Mouse (Mus musculus): Measurements from ENCODE around the gene Atg9a. TPM values are rescaled to one million over a fixed set of nuclear protein-coding genes. Genes with fewer than 3 reads are reported as not detected.

The Atg9a gene
- polyA plus RNA-seq, 1 experiment from 2014 or later, result 43.1 TPM

DNA sequence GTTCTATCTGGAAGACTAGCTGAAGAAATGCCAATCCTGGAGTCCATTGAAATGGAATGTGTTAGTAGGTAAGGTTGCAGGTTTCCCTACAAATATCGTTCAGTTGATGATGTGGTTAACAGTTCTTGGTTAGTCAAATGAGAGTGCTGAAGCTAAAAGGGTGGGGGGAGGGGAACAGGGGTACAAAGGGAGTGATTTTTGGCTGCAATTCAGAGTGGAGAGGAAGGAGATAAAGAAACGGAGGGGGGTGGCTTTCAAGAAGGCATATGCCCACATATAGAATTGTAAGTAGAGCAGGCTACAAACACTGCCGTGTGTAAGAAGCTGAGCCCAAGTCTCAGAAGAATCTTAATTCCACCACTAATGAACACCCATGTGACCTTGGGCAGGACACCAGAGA is 33.5 kb upstream of the Atg9a start:
- Histone ChIP-seq H3K27me3 (peaks cover 38% of the 10 kb centered on the region), H3K36me3 (no peaks in the 10 kb centered on the region), H3K4me1 (replicated peaks) (no peaks in the 10 kb centered on the region), H3K4me2 (replicated peaks) (no peak overlapping the region), H3K4me3 (replicated peaks) (no peak overlapping the region), H3K9ac (replicated peaks) (no peak overlapping the region), H3K9me3 (no peaks in the 10 kb centered on the region), H3K27ac (no peak overlapping the region)
- no peak for ATAC-seq
- WGBS, result 69% methylated on average over 3 of the region's 3 CpGs

- H3K9me3 ChIP-seq, result no peaks in the 10 kb centered on the region
- no peak for ATAC-seq
- 77% methylated on average over 6 of the region's 6 CpGs for WGBS
- no peak overlapping the region for H3K9ac ChIP-seq (replicated peaks)
- H3K4me3 ChIP-seq (replicated peaks), result no peak overlapping the region
- peaks cover 51% of the 10 kb centered on the region for H3K27me3 ChIP-seq
- H3K4me2 ChIP-seq (replicated peaks), result no peak overlapping the region
- H3K27ac ChIP-seq, result no peak overlapping the region
- no peaks in the 10 kb centered on the region for H3K36me3 ChIP-seq
- H3K4me1 ChIP-seq (replicated peaks), result peaks cover 13% of the 10 kb centered on the region
Observed at GRCm38 (mm10) chr1:75223532-75223931, 31.5 kb upstream of the Atg9a start.

DNA sequence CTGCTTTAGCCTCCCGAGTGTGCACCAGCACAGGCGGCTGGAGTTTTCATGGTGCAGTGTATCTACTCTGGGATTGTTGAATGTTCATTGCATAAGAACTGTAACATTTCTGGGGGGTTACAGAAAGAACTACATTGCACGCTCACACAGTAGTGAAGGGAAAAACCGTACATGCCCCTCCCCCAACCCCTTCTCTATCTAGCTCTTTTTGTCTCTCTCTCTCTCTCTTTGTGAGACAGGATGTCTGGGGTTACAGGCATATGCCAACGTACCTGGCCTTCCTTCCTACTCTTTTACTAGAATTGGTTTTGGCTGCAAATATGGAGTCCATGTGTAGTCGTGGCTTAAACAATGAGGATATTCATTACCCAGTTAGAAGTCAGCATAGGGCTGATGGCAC is 30.9 kb upstream of the Atg9a start:
- peaks cover 19% of the 10 kb centered on the region for H3K4me1 ChIP-seq (replicated peaks)
- H3K9me3 ChIP-seq, result no peaks in the 10 kb centered on the region
- no peak overlapping the region for H3K9ac ChIP-seq (replicated peaks)
- WGBS, result 83% methylated on average over 6 of the region's 6 CpGs
- ATAC-seq, result no peak
- H3K27me3 ChIP-seq, result peaks cover 57% of the 10 kb centered on the region
- no peak overlapping the region for H3K4me3 ChIP-seq (replicated peaks)
- no peak overlapping the region for H3K27ac ChIP-seq
- H3K4me2 ChIP-seq (replicated peaks), result no peak overlapping the region
- H3K36me3 ChIP-seq, result no peaks in the 10 kb centered on the region

DNA sequence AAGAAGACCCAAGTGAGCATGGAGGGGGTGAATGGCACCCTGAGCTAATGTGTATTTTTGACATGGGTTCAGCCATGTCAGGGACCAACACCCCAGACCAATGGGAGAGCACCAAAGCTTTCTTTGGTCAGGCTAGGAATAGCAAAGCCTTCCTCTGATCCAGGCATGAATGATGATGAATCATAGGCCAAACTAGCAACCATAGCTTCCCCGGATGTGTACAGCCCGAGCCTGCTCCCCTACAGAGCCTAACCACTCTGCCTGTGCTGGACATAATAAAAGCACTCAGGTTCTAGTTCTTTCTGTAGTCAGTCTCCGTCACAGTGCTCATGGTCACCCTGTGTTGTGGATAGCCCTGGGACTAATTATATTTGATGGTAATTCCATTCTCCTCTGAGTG is 29.5 kb upstream of the Atg9a start:
- H3K4me2 ChIP-seq (replicated peaks), result no peak overlapping the region
- H3K9ac ChIP-seq (replicated peaks), result no peak overlapping the region
- H3K36me3 ChIP-seq, result no peaks in the 10 kb centered on the region
- ATAC-seq, result no peak
- H3K27ac ChIP-seq, result no peak overlapping the region
- 82% methylated on average over 3 of the region's 3 CpGs for WGBS
- peaks cover 19% of the 10 kb centered on the region for H3K4me1 ChIP-seq (replicated peaks)
- H3K27me3 ChIP-seq, result peaks cover 71% of the 10 kb centered on the region
- H3K4me3 ChIP-seq (replicated peaks), result no peak overlapping the region
- H3K9me3 ChIP-seq, result no peaks in the 10 kb centered on the region

GRCm38 (mm10) chr1:75219531-75219930 is 27.5 kb upstream of the Atg9a start, which contains the start of gene Tuba4a:
TSS of gene Tuba4a (minus strand) at chr1:75219865.
- Histone ChIP-seq H3K27me3 (peaks cover 78% of the 10 kb centered on the region), H3K9me3 (no peaks in the 10 kb centered on the region), H3K36me3 (peaks cover 15% of the 10 kb centered on the region), H3K27ac (no peak within 1 kb of the TSS), H3K9ac (replicated peaks) (peak within 1 kb of the TSS; percentile 68), H3K4me1 (replicated peaks) (peaks cover 21% of the 10 kb centered on the region), H3K4me2 (replicated peaks) (peak within 1 kb of the TSS; percentile 95), H3K4me3 (replicated peaks) (peak within 1 kb of the TSS; percentile 56)
- under 1% methylated on average over 34 of the region's 34 CpGs for WGBS
- peak; percentile 73 for ATAC-seq

DNA sequence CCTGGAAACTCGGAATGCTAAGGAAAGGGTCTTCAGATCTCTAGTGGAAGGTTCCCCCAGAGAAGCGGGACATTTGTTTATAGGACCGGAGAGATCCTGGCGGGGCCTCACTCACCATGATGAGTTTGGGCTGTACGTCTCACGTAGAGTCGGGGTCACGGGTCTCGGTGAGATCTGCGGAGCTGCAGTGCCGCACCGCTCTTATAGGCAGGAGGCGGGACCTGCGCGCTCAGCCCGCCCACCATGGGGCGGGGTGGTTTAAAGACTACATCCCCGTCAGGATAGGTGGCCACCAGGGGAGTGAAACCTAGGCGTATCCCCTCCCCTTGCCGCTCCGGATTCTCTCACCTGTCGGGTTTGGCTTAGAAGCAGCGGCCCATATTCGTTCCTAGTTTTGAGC is 27.1 kb upstream of the Atg9a start:
- Histone ChIP-seq H3K4me1 (replicated peaks) (peaks cover 24% of the 10 kb centered on the region), H3K9ac (replicated peaks) (peak overlapping the region; percentile 68), H3K27me3 (peaks cover 78% of the 10 kb centered on the region), H3K4me3 (replicated peaks) (peak overlapping the region; percentile 56), H3K27ac (no peak overlapping the region), H3K9me3 (no peaks in the 10 kb centered on the region), H3K4me2 (replicated peaks) (peak overlapping the region; percentile 95), H3K36me3 (peaks cover 20% of the 10 kb centered on the region)
- under 1% methylated on average over 24 of the region's 24 CpGs for WGBS
- ATAC-seq, result peak; percentile 90

DNA sequence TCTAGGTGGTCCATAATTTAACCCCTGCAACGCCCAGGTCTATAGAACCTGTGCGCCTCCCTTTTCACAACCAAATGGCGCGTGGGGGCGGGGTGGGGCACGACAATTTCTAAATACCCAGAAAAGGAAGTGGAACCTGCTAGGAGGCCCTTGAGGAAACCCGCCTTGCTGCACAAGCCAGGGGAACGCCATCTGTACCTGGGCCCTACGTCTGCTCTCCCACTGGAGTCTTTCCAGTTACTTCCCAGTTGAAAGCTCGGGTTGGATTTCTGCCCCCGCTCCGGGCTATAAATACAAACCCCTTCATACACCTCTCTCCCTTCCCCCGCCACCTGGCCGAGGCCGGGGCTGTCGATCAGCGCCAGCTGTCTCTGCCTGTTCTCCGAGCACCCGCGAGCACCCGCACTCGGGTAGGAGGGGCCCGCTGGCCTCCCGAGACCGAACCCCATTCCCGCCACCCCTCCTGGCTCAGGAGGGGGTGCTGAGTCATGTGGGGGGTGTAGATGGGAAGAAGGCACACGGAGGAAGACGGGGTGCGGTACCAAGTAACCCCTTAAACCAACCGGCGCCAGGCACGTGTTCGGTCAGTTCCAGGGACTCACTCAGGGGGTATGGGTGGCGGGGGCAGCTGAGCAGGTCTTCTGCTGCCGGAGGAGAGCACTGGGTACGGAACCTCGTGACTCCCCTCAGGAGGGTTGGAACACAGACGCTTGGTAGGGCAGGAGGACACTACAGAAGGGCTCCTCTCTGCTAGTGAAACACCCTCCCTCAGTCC is 26.4 kb upstream of the Atg9a start:
- 3% methylated on average over 38 of the region's 38 CpGs for whole genome bisulfite sequencing
- peak; percentile 77 for ATAC-seq
- no peak overlapping the region for H3K27ac ChIP-seq
- H3K36me3 ChIP-seq, result peaks cover 27% of the 10 kb centered on the region
- peaks cover 78% of the 10 kb centered on the region for H3K27me3 ChIP-seq
- peak overlapping the region; percentile 56 for H3K4me3 ChIP-seq (replicated peaks)
- peak overlapping the region; percentile 95 for H3K4me2 ChIP-seq (replicated peaks)
- peaks cover 25% of the 10 kb centered on the region for H3K4me1 ChIP-seq (replicated peaks)
- no peaks in the 10 kb centered on the region for H3K9me3 ChIP-seq
- peak overlapping the region; percentile 68 for H3K9ac ChIP-seq (replicated peaks)

DNA sequence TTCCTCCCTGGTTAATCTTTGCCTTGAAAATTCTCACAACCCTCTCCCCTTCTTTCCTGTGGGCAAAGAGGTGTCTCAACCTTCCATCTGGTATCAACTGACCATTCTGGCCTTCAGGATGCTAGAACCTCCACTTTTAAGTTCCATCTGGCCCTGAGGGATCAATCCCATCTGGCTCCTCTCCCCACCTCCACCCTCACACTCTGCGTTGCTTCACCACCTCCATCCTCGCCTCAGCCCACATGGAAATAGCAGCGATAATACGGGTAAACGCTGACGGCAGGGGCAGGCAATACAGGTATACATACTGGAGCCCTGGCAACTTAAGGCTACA is 25.9 kb upstream of the Atg9a start:
- no peak for ATAC-seq
- peak overlapping the region; percentile 95; the same call in 1 of the 2 replicates for H3K4me2 ChIP-seq (replicated peaks)
- WGBS, result 7% methylated on average over 6 of the region's 6 CpGs
- peaks cover 32% of the 10 kb centered on the region for H3K36me3 ChIP-seq
- H3K4me3 ChIP-seq (replicated peaks), result peak overlapping the region; percentile 56; the same call in 1 of the 2 replicates
- peaks cover 30% of the 10 kb centered on the region for H3K4me1 ChIP-seq (replicated peaks)
- H3K27ac ChIP-seq, result no peak overlapping the region
- H3K9ac ChIP-seq (replicated peaks), result 0 out of 2 replicates have a peak overlapping the region, but pooled peaks have one; percentile 68
- peaks cover 73% of the 10 kb centered on the region for H3K27me3 ChIP-seq
- no peaks in the 10 kb centered on the region for H3K9me3 ChIP-seq

GRCm38 (mm10) chr1:75216797-75217585 is 25.0 kb upstream of the Atg9a start:
- Histone ChIP-seq H3K9ac (replicated peaks) (no peak overlapping the region), H3K4me1 (replicated peaks) (peaks cover 39% of the 10 kb centered on the region), H3K4me3 (replicated peaks) (no peak overlapping the region), H3K4me2 (replicated peaks) (no peak overlapping the region), H3K27ac (no peak overlapping the region), H3K36me3 (peaks cover 41% of the 10 kb centered on the region), H3K27me3 (peaks cover 64% of the 10 kb centered on the region), H3K9me3 (no peaks in the 10 kb centered on the region)
- no peak for ATAC-seq
- 85% methylated on average over 13 of the region's 13 CpGs for WGBS

GRCm38 (mm10) chr1:75215785-75216184 is 23.8 kb upstream of the Atg9a start:
- WGBS, result 95% methylated on average over 9 of the region's 9 CpGs
- no peak overlapping the region for H3K27ac ChIP-seq
- peaks cover 49% of the 10 kb centered on the region for H3K4me1 ChIP-seq (replicated peaks)
- peaks cover 42% of the 10 kb centered on the region for H3K36me3 ChIP-seq
- H3K4me3 ChIP-seq (replicated peaks), result no peak overlapping the region
- ATAC-seq, result no peak
- H3K4me2 ChIP-seq (replicated peaks), result no peak overlapping the region
- no peak overlapping the region for H3K9ac ChIP-seq (replicated peaks)
- H3K9me3 ChIP-seq, result no peaks in the 10 kb centered on the region
- peaks cover 52% of the 10 kb centered on the region for H3K27me3 ChIP-seq

DNA sequence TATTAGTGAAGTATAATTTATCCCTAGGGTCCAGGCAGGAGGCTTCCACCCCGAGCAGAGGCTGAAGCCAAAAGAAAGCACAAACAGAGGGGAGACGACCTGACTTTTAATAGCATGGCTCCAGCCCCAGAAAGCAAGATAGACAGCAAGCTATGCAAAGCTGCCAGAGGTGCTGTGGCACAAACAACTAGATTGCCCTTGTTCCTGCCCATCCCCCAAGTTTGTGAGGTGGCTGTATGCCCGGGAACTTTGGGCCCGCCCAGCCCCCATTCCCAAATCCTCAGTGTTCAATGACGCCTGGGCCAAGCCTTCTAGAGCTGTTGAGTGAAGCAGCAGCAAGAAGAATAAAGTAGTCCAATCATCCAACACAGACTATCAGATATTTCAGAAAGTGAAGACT is 22.9 kb upstream of the Atg9a start:
- Histone ChIP-seq H3K9ac (replicated peaks) (no peak overlapping the region), H3K4me1 (replicated peaks) (peaks cover 54% of the 10 kb centered on the region), H3K27me3 (peaks cover 43% of the 10 kb centered on the region), H3K4me3 (replicated peaks) (no peak overlapping the region), H3K9me3 (no peaks in the 10 kb centered on the region), H3K27ac (no peak overlapping the region), H3K36me3 (peaks cover 42% of the 10 kb centered on the region), H3K4me2 (replicated peaks) (no peak overlapping the region)
- no peak for ATAC-seq
- WGBS, result 75% methylated on average over 5 of the region's 5 CpGs

- Histone ChIP-seq H3K4me2 (replicated peaks) (no peak overlapping the region), H3K9ac (replicated peaks) (no peak overlapping the region), H3K9me3 (no peaks in the 10 kb centered on the region), H3K27me3 (peaks cover 40% of the 10 kb centered on the region), H3K4me3 (replicated peaks) (no peak overlapping the region), H3K27ac (no peak overlapping the region), H3K4me1 (replicated peaks) (peaks cover 54% of the 10 kb centered on the region), H3K36me3 (peaks cover 42% of the 10 kb centered on the region)
- no peak for ATAC-seq
- WGBS, result 84% methylated on average over 2 of the region's 2 CpGs
Observed at GRCm38 (mm10) chr1:75214442-75214841, 22.4 kb upstream of the Atg9a start.

Data from midbrain, embryonic 13.5 days (tissue).